Mouse (Mus musculus) small intestine, adult 2 months (tissue): ENCODE measurements around the gene Copg2.

ENCODE experiments used
- CTCF ChIP-seq: fragments of 200-500 bp; IDR thresholded peaks from 2 replicates; pipeline ENCODE4 v1.5.1; 2012; ENCODE audit warnings: low read depth, mild to moderate bottlenecking, control low read depth, inconsistent platforms, low read length, moderate library complexity, mixed read lengths; ENCODE audit not compliant: insufficient replicate concordance, insufficient read length; ENCODE audit errors: extremely low read depth
- POLR2A ChIP-seq: fragments of 200-500 bp; IDR thresholded peaks from 2 replicates; pipeline ENCODE4 v1.6.1; 2012; ENCODE audit warnings: low read depth, mild to moderate bottlenecking, control low read depth, inconsistent platforms, low read length, moderate library complexity

DNA sequence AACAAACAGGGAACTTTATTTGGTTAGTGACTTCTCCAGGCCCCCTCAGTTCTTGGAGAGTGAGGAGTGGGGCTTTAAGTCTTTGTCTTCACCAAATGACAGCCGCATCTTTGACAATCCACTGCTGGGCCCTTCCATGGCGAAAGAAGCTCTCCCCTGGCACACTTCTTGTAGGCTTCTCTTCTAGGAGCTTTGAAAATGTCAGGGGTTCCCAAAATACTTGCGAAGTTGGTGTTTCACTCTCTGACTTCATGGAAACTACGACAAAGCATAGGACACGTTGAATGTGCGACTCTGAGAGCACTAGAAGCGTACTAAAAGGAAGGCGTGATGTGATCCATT is 363 bp upstream of the Copg2 start:
- TF ChIP-seq CTCF (no peak), POLR2A (no peak)
